In genomic region chr8:20813493-20813892, GRCm38 (mm10) we compare ENCODE assay signal across 8 mouse cellular contexts.
A peak's percentile ranks its signal among the peaks of the same experiment; 100 is the strongest.
DNase-seq lines count a peak whose midpoint lies in the region; TF ChIP-seq lines count a peak whose summit lies in the region.
"Not testable (repeated sequence)": the region's sequence is repeated elsewhere in the genome, so short reads cannot be mapped to it uniquely, and the experiment has no call there.

No protein-coding gene starts in this region.

- not testable (repeated sequence) for TF ChIP-seq EP300 in heart, adult 2 months (IDR thresholded peaks at IDR 0.05; ENCODE audit: insufficient read depth, low read depth, low read length)

- WGBS in heart, adult 2 months, result 70% methylated on average over 3 of the region's 3 CpGs

- not testable (repeated sequence) for H3K27me3 ChIP-seq in heart, adult 2 months (ENCODE audit: control insufficient read depth, insufficient read depth, low read length)

- H3K36me3 ChIP-seq in heart, adult 2 months (ENCODE audit: control insufficient read depth, insufficient read depth, low read length), result not testable (repeated sequence)

- DNase-seq in cerebellum, adult 18-20 months, result peak; percentile 3 to 14
- peak; percentile 12 to 19 for DNase-seq in heart, adult 2 months
- peak; percentile 8 for DNase-seq in kidney, adult 18-20 months
- peak; percentile 6 to 30 for DNase-seq in kidney, postnatal 25 days
- DNase-seq in ovary, adult 18-20 months (ENCODE audit: low spot score), result peak; percentile 7
- peak; percentile 38 for DNase-seq in testis, postnatal 10 days (ENCODE audit: low spot score)
- DNase-seq in thymus, postnatal 4 days, result peak; percentile 6
- peak; percentile 23 to 63 for DNase-seq in urinary bladder, postnatal 4 days (ENCODE audit: low spot score in 2 of 2)

- not testable (repeated sequence) for TF ChIP-seq CTCF in heart, adult 2 months (IDR thresholded peaks at IDR 0.05)

- not testable (repeated sequence) for H3K9ac ChIP-seq in heart, adult 2 months (ENCODE audit: low read depth, low read length)

- intact Hi-C loops in heart, adult 2 months (cut with DNase I), result not testable (repeated sequence)

- H3K4me3 ChIP-seq in heart, adult 2 months, result not testable (repeated sequence)

- TF ChIP-seq POLR2A in heart, adult 2 months (IDR thresholded peaks at IDR 0.05; ENCODE audit: insufficient read depth, low read depth, low read length), result not testable (repeated sequence)

- not testable (repeated sequence) for H3K4me1 ChIP-seq in heart, adult 2 months (ENCODE audit: control insufficient read depth, insufficient read depth, low read length)

- H3K79me2 ChIP-seq in heart, adult 2 months (replicated peaks; ENCODE audit: control insufficient read depth, insufficient read depth, low read length), result not testable (repeated sequence)

- not testable (repeated sequence) for H3K27ac ChIP-seq in heart, adult 2 months
